Mouse (Mus musculus): ENCODE data around the gene Mettl25. TPM values are rescaled to one million over a fixed set of nuclear protein-coding genes. Genes with fewer than 3 reads are reported as not detected.

The Mettl25 gene
- total RNA-seq (2021), result 1 to 10 TPM; 8.5 to 9.5 TPM
- long read RNA-seq, experiment 1, partial matches to known transcripts, result 0 of 11 reads
- long read RNA-seq, experiment 1, other reads (novel, unspliced or antisense), result 8 of 11 reads
- long read RNA-seq, experiment 2, partial matches to known transcripts, result 0 of 11 reads
- long read RNA-seq, experiment 2, other reads (novel, unspliced or antisense), result 9 of 11 reads

DNA sequence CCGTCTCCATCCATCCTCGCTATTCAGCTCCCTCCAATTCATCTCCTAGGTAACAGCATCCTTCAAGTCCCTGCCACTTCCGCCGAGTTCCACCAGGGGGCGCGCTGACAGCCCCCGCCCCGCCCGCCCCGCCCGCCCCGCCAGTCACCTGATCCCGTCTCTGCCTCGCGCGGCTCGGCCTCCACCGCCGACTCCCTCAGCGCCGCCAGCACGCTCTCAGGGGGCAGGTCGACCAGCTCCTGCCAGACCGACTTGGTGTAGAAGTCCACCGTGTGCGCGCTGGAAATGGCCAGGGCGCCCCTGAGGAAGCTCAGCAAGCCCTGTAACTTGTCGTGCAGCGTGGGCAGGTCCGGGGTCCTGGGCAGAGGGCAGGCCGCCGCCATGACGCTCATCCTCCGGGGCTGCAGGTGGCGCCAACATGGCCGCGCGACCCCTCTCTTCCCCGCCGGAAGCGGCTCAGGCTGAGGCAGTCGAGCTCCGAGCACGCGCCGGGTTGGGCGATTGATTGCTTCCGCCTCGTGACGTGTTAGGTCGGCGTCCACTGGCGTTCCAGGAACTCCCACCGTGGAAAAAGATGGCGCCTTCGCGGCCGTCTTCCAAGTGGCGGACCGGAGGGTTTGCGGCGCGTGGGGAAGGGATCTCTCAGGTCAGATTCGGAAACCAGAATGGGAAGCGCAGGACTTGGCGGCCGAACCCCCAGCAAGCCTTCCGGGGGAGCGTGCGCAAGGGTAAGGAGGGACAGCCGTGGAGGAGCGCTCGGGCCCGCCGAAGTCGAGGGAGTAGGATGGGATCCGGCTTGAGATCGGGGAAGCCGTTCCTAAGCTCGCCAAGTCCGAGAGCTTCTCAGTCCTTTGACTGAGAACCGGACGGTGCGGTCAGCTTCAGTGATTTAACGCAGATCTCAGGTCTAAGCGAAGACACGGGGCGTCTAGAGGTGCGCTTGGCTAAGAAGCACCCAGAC, at the start of gene Mettl25, which contains the start of gene Ccdc59:
Gene Mettl25, minus strand, starts transcription at position 453 of the 961 bp plus-strand sequence.
Gene Ccdc59, plus strand, starts transcription at position 140 of the 961 bp plus-strand sequence.
- intact Hi-C loops (cut with DNase I), result no loop called here
- DNase-seq (ENCODE audit: low spot score in 2 of 2), result peak; percentile 97

- DNase-seq (ENCODE audit: low spot score in 2 of 2), result peak; percentile 20 to 44
- intact Hi-C loops (cut with DNase I), result loop anchor here (2.0 to 10.0 kb wide), 2 partner anchors 387 to 717 kb away; no protein-coding TSS in a partner anchor
Observed at GRCm38 (mm10) chr10:105867312-105867711, 26.1 kb upstream of the Mettl25 start.

DNA sequence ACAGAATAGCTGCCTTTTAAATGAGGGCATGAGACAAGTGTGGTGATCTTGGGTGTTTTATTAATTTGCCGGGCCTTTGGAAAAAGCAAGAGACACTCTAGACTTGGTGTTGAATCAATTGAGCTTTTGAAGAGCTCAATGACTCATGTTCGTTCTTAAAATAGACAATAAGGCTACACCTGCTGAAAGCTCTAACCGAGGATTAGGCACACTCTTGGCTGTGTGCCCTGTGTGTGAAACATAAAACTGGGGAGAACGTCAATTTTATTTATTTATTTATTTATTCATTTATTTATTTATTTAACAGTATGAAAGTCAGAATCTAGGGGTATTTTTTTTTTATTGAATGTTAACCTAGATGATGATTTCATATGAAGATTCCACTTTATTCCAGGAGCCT, 10.0 kb upstream of the Mettl25 start:
- no peak for DNase-seq (ENCODE audit: low spot score in 2 of 2)
- intact Hi-C loops (cut with DNase I), result no loop called here

DNA sequence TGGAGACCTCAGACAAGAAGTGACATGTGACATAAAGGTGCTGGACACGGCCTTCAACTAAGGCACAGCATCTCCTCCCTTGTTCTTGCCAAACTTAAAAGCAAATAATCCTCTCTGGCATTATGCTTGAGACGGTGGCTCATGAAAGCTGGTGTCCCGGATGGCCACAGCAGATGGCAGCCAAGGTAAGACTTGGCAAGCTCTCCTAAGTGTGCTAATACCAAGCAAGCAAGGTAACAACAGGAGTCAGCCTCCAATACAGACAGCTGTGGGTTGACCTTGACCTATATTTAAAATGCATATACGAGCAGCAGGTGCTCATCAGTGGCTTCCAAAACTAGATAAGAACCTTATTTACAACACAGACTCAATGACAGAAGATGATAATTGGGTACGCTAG, 9.1 kb upstream of the Mettl25 start:
- intact Hi-C loops (cut with DNase I), result no loop called here
- no peak for DNase-seq (ENCODE audit: low spot score in 2 of 2)

- DNase-seq (ENCODE audit: low spot score in 2 of 2), result no peak
- intact Hi-C loops (cut with DNase I), result no loop called here
Observed at GRCm38 (mm10) chr10:105842574-105842973, 1.4 kb upstream of the Mettl25 start.

- DNase-seq (ENCODE audit: low spot score in 2 of 2), result peak; percentile 50 to 53
- intact Hi-C loops (cut with DNase I), result no loop called here
Observed at GRCm38 (mm10) chr10:105834627-105835228, 6.5 kb downstream of the Mettl25 start.

- DNase-seq (ENCODE audit: low spot score in 2 of 2), result no peak
- intact Hi-C loops (cut with DNase I), result no loop called here
Observed at GRCm38 (mm10) chr10:105806259-105807010, 34.7 kb downstream of the Mettl25 start.

DNA sequence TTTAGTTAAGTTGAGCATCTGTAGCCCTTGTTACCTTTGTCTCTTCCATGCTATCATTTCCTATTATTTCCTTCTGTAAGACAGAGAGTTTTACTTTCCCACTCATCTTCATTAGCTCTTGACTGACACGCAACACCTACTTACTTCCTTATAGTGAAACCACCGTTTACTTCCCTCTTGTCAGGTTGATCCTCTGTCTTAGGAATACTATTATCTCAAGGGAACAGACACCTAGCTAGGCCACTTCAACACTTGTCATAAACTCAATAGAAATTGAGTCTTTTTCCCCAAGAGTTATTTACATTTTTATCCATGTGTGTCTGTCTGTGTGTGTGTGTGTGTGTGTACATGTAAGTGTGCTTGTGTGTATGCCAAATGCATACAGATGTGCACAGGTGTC, 37.7 kb downstream of the Mettl25 start:
- no peak for DNase-seq (ENCODE audit: low spot score in 2 of 2)
- intact Hi-C loops (cut with DNase I), result no loop called here

DNA sequence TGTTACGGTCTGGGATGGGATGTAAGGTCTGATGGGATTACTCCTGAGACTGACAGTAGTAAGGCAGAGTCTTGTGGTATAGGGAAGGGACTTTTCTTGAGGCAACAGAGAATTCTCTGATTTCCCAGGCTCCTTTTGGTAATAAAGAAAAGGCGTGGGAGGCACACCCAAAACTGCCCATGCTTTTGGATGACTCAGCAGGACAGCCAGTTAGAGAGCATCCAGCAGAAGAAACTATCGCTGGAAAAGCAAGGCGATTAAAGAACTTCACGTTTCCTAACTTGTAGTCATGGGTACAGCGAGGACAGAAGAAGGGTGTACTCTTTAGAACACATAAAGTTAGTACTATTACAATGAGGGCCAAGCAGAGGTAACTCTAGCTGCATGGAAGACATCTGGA, 39.0 kb downstream of the Mettl25 start:
- no peak for DNase-seq (ENCODE audit: low spot score in 2 of 2)
- intact Hi-C loops (cut with DNase I), result no loop called here

DNA sequence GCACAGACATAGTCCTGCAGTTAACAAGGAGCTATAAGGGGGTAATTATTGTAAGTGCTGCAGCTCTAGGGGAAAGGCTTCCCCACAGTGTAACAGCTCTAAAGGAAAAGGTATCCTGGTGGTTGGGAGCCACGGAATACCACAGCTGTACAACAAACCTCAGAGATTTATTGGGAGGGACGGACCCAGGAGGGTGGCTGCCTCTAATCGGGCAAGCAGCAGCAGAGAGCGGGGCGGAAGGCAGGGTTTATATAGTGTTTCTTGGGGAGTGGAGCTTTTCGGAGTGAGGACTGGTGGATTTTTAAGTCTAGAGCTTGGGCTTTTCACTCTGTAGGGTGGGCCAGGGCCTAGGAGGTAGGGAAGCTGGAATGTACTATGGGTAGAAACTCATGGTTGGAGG, 40.0 kb downstream of the Mettl25 start:
- intact Hi-C loops (cut with DNase I), result no loop called here

GRCm38 (mm10) chr10:105797250-105797924, 43.8 kb downstream of the Mettl25 start:
- DNase-seq (ENCODE audit: low spot score in 2 of 2), result peak in 1 of 2 experiments; percentile 6
- intact Hi-C loops (cut with DNase I), result no loop called here

More for the DNA sequence above, 40.0 kb downstream of the Mettl25 start:
- DNase-seq (ENCODE audit: low spot score in 2 of 2), result no peak

GRCm38 (mm10) chr10:105793776-105794552, 47.2 kb downstream of the Mettl25 start:
- intact Hi-C loops (cut with DNase I), result no loop called here
- no peak for DNase-seq (ENCODE audit: low spot score in 2 of 2)

- DNase-seq (ENCODE audit: low spot score in 2 of 2), result peak; percentile 71 to 79
- intact Hi-C loops (cut with DNase I), result no loop called here
Observed at GRCm38 (mm10) chr10:105788744-105789486, 52.3 kb downstream of the Mettl25 start.

DNA sequence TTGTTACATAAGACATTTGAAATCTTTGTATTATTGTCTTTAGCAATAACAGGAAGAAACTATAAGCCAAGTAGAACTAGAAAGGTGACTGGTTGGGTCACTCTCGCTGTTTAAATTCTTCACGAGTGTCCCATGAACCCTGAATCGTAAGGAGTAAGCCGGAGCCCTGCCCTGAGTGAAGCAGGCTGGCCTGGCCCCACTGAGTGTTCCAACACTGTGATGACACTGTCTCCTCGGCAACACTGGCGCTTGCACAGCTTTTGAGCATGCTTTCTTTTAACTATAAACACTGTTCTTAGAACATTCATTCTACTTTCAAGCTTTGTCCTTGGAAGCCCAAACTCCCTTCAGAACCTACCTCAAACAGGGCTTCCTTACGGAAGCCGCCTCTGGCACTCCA, 57.4 kb downstream of the Mettl25 start:
- intact Hi-C loops (cut with DNase I), result no loop called here
- peak; percentile 31 to 46 for DNase-seq (ENCODE audit: low spot score in 2 of 2)

DNA sequence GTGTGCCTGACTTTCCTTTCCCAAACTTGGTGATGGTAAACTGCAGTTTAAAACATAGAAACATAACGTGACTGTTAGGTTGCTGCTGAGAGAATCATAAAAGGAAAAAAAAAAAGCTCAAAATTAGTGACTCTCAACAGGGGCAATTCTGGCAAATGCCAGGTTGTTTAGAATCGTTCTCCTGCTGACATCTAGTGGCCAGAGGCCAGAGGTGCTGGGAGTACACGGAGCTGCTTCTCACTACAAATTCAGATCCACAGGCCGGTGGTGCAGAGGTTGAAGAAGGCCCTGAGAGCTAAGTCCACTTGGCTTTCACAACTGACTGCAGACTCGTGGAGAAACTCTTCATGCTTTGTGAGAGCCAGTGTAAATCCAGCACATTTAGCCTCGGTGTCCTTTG, 66.8 kb downstream of the Mettl25 start:
- intact Hi-C loops (cut with DNase I), result no loop called here
- peak; percentile 85 to 87 for DNase-seq (ENCODE audit: low spot score in 2 of 2)

DNA sequence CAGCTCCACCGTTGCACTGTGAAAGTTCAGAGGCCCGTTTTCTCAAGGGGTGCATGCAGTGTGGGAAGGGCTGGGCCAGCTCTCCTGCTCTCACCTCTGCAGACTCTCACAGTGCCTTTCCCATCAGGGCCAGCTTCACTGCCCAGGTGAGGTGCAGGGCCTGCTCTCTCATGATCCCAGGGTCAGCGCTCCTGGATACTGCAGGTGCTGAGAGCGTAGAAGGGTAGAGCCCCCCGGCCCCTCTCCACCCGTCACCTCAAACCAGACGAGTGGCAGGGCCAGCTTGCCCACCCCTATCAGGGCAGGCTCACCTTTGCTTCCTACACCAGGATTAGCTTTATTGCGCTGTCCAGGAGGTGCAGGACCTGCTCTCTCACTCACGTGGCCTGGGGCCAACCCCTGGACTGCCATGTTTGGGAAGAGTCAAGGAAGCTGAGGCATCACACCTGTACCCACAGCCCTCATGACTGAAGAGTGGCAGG, 68.3 kb downstream of the Mettl25 start:
- DNase-seq (ENCODE audit: low spot score in 2 of 2), result no peak
- intact Hi-C loops (cut with DNase I), result no loop called here

DNA sequence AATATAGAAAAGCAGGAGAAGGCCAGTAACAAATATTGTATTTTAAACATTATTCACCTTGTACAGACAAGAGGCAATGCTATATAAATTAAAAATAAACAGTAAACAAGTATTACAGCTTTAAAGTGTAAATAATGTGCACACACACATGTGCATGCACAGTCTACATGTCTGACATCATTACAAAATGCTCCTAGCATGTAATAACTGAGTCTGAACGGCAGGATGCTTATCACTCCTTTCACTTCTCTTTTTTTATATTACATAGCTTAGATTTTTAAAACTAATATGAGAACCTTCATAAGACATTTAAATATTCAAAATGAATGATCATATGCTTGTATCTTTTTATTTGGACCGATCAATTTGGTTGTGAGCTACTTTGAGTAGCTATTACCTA, 77.2 kb downstream of the Mettl25 start:
- no peak for DNase-seq (ENCODE audit: low spot score in 2 of 2)
- intact Hi-C loops (cut with DNase I), result no loop called here

All from left cerebral cortex, postnatal 14 days (tissue).